Mouse (Mus musculus) c-Kit-positive CD71-positive TER-119-negative erythroid progenitor cells, embryonic 14.5 days (primary cell): Measurements from ENCODE around the gene Pdcd1.
"Not testable (repeated sequence)": the region's sequence is repeated elsewhere in the genome, so short reads cannot be mapped to it uniquely, and the experiment has no call there.

ENCODE experiments used
- DNase-seq: peaks from one replicate; pipeline ENCODE4 v3.0.0-alpha.2; 2013; ENCODE audit warnings: low read depth

The Pdcd1 gene

DNA sequence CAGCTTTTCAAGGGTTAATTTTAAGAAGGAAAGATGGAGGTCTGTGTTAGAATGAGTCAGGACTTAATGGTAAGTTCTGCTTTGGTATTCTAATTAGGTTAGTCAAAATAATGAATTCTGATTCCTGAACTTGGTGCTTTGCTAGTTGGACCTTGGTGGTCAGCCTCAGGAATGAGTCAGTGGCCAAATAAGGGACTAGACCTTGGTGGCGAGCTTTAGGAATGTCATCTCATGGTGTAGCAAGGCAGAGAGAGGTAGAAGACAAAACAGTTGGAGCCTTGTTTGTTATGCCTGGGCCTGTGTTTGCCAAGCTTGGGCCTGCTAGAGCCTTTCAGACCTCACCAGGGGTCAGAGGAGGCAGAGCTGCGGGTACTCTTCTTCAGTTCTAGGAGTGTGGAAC, 23.6 kb downstream of the Pdcd1 start:
- no peak for DNase-seq

- DNase-seq: no peak
Observed at GRCm38 (mm10) chr1:94027506-94028108, 24.7 kb downstream of the Pdcd1 start.

DNA sequence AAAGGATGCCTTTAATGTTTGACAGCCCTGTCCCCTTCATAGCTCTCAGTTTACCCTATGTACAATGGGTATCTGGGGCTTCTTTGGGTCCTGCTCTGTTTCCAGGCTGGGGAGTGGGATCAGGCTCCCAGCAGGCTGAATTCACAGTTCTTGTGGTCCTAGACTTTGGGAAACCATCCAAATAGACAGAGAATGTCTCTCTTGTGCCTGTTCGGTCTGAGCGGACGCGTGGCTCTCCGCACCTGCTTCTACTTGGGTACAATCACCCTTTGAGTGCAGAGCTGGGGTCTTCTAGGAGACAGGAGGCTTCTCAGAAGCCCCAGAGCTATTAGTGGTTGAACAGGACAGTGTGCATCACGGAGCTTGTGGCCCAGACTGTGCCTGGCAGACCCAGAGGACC, 32.2 kb downstream of the Pdcd1 start, which contains the start of gene Neu4:
TSS of gene Neu4 (plus strand) at position 301 of the 400 bp plus-strand sequence.
- DNase-seq: no peak

DNA sequence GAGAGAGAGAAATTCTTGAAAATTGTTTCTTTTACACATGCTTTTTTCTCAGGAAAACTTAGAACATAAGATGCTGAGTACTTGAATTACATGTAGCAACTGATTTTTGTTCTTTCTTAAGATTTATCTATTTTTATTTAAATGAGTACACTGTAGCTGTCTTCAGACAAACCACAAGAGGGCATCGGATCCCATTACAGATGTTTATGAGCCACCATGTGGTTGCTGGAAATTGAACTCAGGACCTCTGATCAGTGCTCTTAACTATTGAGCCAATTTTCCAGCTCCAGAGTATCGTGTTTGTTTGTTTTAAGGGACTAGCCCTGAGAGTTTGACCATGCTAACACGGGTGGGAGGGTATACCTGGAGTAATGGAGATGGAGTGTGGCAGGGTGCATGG, 40.7 kb downstream of the Pdcd1 start:
- no peak for DNase-seq

GRCm38 (mm10) chr1:94008826-94009225, 43.5 kb downstream of the Pdcd1 start:
- not testable (repeated sequence) for DNase-seq

- not testable (repeated sequence) for DNase-seq
Observed at GRCm38 (mm10) chr1:94005954-94006506, 46.3 kb downstream of the Pdcd1 start.

- DNase-seq: no peak
Observed at GRCm38 (mm10) chr1:94001023-94001422, 51.3 kb downstream of the Pdcd1 start.

GRCm38 (mm10) chr1:93991491-93991890, 60.9 kb downstream of the Pdcd1 start:
- not testable (repeated sequence) for DNase-seq

GRCm38 (mm10) chr1:93991068-93991467, 61.3 kb downstream of the Pdcd1 start:
- DNase-seq: not testable (repeated sequence)

DNA sequence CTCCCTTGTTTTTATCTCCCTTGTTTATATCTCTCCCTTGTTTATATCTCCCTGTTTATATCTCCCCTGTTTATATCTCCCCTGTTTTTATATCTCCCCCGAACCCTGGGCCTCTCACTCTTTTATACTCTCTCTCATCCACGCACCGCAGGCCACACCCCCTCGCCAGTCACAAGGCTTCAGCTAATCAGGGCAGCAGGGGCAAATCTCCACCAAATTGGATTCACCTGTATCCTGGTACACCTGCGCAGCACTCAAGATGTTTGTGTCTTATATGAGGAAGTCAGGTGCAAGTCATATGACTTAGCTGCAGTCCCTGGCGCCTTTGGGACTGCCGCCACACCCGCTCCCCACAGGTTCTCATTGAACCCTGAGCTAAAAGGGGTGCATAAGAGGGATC, 62.1 kb downstream of the Pdcd1 start, which contains the start of gene Gal3st2c:
TSS of gene Gal3st2c (plus strand) at position 301 of the 400 bp plus-strand sequence.
- not testable (repeated sequence) for DNase-seq

GRCm38 (mm10) chr1:93988786-93989185, 63.6 kb downstream of the Pdcd1 start:
- DNase-seq: no peak
